Mouse (Mus musculus): ENCODE measurements around the gene Slc35g3. TPM values are rescaled to one million over a fixed set of nuclear protein-coding genes. Genes with fewer than 3 reads are reported as not detected.

Gene Slc35g3
- polyA plus RNA-seq, 2 experiments, result not detected

DNA sequence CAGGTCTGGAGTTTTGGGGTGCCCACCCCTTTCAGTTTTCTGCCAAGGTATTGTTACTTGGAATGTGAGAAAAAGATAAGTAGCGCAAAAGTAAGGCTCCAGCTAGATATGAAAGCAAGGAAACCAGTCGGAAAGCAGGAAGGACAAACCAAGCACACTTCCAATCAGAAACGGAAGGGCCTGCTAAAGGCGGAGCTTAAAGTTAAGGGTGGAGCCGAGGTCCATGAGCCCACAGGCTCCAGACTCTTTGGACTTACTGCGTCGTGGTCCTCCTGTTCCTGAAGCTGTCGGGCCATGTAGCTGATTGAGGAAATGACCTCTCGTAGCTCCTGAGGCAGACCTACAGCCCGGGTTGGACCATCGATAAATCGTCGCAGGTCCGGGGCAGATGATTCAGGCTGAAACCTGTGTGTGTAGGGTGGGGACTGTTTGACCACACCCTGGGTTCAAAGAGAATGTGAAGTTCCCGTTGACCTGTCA is 23.1 kb upstream of the Slc35g3 start:
- no peaks in the 10 kb centered on the region for H3K36me3 ChIP-seq (replicated peaks; ENCODE audit: control insufficient read depth, insufficient read depth, low read depth)
- 8% methylated on average over 15 of the region's 15 CpGs for WGBS (ENCODE audit: insufficient replicate concordance)
- H3K4me1 ChIP-seq (replicated peaks; ENCODE audit: control insufficient read depth in 2 of 2, insufficient read depth in 2 of 2, low read length in 1 of 2), result peaks cover 11 to 12% of the 10 kb centered on the region in 2 experiments
- peak overlapping the region; percentile 35 to 65 for H3K4me3 ChIP-seq (ENCODE audit: insufficient read depth in 1 of 2, low read depth in 2 of 2, low read length in 2 of 2)
- peak overlapping the region; percentile 28; the same call in 1 of the 2 replicates for H3K27ac ChIP-seq
- TF ChIP-seq CTCF (IDR thresholded peaks at IDR 0.05; ENCODE audit: low read depth) (no peak), EP300 (IDR thresholded peaks at IDR 0.05; ENCODE audit: low read depth) (peak; percentile 22; the same call in 1 of the 2 replicates)
- ATAC-seq (ENCODE audit: insufficient read depth) (peak; percentile 81), DNase-seq (ENCODE audit: low read depth in 3 of 3, low spot score in 3 of 3) (peak; percentile 57 to 71 (median 67))
- peaks cover 11% of the 10 kb centered on the region for H3K27me3 ChIP-seq (ENCODE audit: control insufficient read depth, insufficient read depth, low read length)
- peak overlapping the region; percentile 3 for H3K9ac ChIP-seq (replicated peaks)
- no peaks in the 10 kb centered on the region for H3K9me3 ChIP-seq (ENCODE audit: control insufficient read depth, low read length)
- H3K4me2 ChIP-seq (ENCODE audit: low read depth), result peak overlapping the region; percentile 59

DNA sequence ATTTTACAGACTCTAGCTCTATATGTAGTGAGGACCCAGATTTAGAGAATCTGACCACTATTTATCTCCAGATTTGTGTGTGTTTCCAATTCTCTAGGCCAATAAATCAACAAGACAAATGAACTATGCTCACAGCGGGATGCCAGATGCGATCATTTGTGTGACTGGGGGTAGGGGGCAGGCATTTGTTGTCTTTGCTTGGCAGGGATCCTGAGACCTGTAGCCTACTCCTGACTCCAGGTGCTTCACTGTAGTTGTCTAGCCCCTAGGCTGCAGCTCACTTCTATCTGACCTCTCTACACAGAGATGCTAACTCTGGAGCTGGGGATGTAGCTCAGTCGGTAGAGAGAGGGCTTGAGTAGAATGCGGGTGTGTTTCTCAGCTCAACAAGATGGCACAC is 20.1 kb upstream of the Slc35g3 start:
- WGBS (ENCODE audit: insufficient replicate concordance), result 37% methylated on average over 4 of the region's 4 CpGs
- DNase-seq (ENCODE audit: low read depth in 3 of 3, low spot score in 3 of 3), result no peak
- H3K9me3 ChIP-seq (ENCODE audit: control insufficient read depth, low read length), result no peaks in the 10 kb centered on the region
- no peak overlapping the region for H3K27ac ChIP-seq
- H3K27me3 ChIP-seq (ENCODE audit: control insufficient read depth, insufficient read depth, low read length), result peaks cover 14% of the 10 kb centered on the region
- no peak overlapping the region for H3K4me2 ChIP-seq (ENCODE audit: low read depth)
- no peak overlapping the region for H3K4me3 ChIP-seq (ENCODE audit: insufficient read depth in 1 of 2, low read depth in 2 of 2, low read length in 2 of 2)
- no peak for ATAC-seq (ENCODE audit: insufficient read depth)
- TF ChIP-seq CTCF (IDR thresholded peaks at IDR 0.05; ENCODE audit: low read depth), result no peak
- no peak for TF ChIP-seq EP300 (IDR thresholded peaks at IDR 0.05; ENCODE audit: low read depth)
- H3K36me3 ChIP-seq (replicated peaks; ENCODE audit: control insufficient read depth, insufficient read depth, low read depth), result no peaks in the 10 kb centered on the region
- peaks cover 11 to 12% of the 10 kb centered on the region in 2 experiments for H3K4me1 ChIP-seq (replicated peaks; ENCODE audit: control insufficient read depth in 2 of 2, insufficient read depth in 2 of 2, low read length in 1 of 2)
- no peak overlapping the region for H3K9ac ChIP-seq (replicated peaks)

DNA sequence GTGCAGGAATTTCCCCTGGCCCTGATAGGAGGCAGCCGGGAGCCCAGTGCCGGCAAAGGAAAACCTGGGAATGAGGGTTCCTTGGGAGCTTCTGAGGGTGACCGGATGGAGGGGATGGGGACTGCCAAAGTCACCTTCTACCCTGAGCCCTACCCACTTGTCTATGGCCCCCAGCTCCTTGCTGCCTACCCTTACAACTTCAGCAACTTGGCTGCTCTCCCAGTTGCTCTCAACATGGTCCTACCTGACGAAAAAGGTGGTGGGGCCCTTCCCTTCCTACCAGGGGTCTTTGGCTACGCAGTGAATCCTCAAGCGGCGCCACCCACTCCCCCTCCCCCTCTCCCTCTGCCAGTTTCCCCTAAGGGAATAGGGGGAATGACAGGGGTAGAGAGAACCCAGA is 17.2 kb upstream of the Slc35g3 start:
- no peak overlapping the region for H3K27ac ChIP-seq

DNA sequence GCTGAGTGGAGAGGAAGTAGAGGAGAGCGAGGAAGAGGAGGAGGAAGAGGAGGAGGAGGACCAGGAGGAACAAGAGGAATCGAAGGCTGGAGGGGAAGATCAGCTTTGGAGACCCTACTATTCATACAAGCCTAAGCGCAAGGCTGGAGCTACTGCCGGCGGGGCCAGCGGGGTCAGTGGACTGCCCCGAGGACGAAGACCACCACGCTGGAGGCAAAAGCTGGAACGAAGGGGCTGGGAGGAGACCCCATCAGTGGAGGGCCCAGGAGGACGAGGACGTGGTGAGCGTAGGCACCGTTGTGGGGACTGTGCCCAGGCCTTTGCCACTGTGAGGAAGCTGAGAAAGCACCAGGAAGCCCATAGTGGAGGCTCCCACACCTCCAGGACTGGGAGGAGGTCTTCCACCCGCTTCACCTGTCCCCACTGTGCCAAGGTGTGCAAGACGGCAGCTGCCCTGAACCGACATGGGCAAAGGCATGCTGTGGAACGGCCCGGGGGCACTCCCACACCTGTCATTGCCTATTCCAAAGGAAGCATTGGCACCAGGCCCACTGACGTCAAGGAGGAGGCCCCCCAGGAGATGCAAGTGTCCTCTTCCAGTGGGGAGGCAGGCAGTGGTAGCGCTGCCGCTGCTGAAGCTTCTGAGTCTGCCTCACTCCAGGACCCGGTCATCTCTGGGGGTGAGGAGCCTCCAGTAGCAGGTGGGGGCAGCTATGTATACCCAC is 16.7 kb upstream of the Slc35g3 start:
- H3K4me3 ChIP-seq (ENCODE audit: insufficient read depth in 1 of 2, low read depth in 2 of 2, low read length in 2 of 2), result no peak overlapping the region
- H3K27ac ChIP-seq, result no peak overlapping the region
- no peak for DNase-seq (ENCODE audit: low read depth in 3 of 3, low spot score in 3 of 3)
- no peak overlapping the region for H3K9ac ChIP-seq (replicated peaks)
- H3K36me3 ChIP-seq (replicated peaks; ENCODE audit: control insufficient read depth, insufficient read depth, low read depth), result no peaks in the 10 kb centered on the region
- TF ChIP-seq CTCF (IDR thresholded peaks at IDR 0.05; ENCODE audit: low read depth) (no peak), EP300 (IDR thresholded peaks at IDR 0.05; ENCODE audit: low read depth) (no peak)
- H3K4me1 ChIP-seq (replicated peaks; ENCODE audit: control insufficient read depth in 2 of 2, insufficient read depth in 2 of 2, low read length in 1 of 2), result no peaks in the 10 kb centered on the region
- WGBS (ENCODE audit: insufficient replicate concordance), result 60% methylated on average over 23 of the region's 23 CpGs
- no peak for ATAC-seq (ENCODE audit: insufficient read depth)
- no peak overlapping the region for H3K4me2 ChIP-seq (ENCODE audit: low read depth)
- peaks cover 14% of the 10 kb centered on the region for H3K27me3 ChIP-seq (ENCODE audit: control insufficient read depth, insufficient read depth, low read length)
- H3K9me3 ChIP-seq (ENCODE audit: control insufficient read depth, low read length), result no peaks in the 10 kb centered on the region

More for the DNA sequence above, 17.2 kb upstream of the Slc35g3 start:
- Histone ChIP-seq H3K4me2 (ENCODE audit: low read depth) (no peak overlapping the region), H3K4me3 (ENCODE audit: insufficient read depth in 1 of 2, low read depth in 2 of 2, low read length in 2 of 2) (no peak overlapping the region), H3K27me3 (ENCODE audit: control insufficient read depth, insufficient read depth, low read length) (peaks cover 14% of the 10 kb centered on the region), H3K9me3 (ENCODE audit: control insufficient read depth, low read length) (no peaks in the 10 kb centered on the region), H3K4me1 (replicated peaks; ENCODE audit: control insufficient read depth in 2 of 2, insufficient read depth in 2 of 2, low read length in 1 of 2) (no peaks in the 10 kb centered on the region), H3K9ac (replicated peaks) (no peak overlapping the region), H3K36me3 (replicated peaks; ENCODE audit: control insufficient read depth, insufficient read depth, low read depth) (no peaks in the 10 kb centered on the region)
- TF ChIP-seq CTCF (IDR thresholded peaks at IDR 0.05; ENCODE audit: low read depth), result no peak
- no peak for TF ChIP-seq EP300 (IDR thresholded peaks at IDR 0.05; ENCODE audit: low read depth)
- DNase-seq (ENCODE audit: low read depth in 3 of 3, low spot score in 3 of 3), result no peak
- 55% methylated on average over 7 of the region's 7 CpGs for WGBS (ENCODE audit: insufficient replicate concordance)
- no peak for ATAC-seq (ENCODE audit: insufficient read depth)

DNA sequence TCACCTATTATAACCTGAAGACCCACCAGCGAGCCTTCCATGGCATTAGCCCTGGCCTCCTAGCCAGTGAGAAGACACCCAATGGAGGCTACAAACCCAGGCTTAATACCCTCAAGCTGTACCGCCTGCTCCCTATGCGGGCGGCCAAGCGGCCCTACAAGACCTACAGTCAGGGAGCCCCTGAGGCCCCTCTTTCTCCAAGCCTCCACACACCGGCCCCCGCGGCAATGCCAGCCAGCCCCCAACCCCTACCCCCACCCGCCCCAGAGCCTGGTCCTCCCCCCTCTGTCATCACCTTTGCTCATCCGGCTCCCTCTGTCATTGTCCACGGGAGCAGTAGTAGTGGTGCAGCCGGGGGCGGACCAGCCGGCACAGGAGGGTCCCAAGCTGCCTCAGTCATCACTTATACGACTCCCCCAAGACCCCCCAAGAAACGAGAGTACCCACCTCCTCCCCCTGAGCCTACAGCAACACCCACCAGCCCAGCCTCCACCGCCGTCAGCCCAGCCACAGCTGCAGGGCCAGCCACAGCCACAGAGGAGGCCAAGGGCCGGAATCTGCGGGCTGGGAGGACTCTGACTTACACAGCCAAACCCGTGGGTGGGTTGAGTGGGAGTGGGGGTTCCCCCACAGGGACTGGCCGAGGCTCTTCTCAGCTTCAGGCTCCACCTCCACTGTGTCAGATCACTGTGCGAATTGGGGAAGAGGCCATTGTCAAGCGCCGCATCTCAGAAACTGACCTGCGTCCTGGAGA is 15.9 kb upstream of the Slc35g3 start:
- no peak for ATAC-seq (ENCODE audit: insufficient read depth)
- no peak overlapping the region for H3K9ac ChIP-seq (replicated peaks)
- no peak for TF ChIP-seq EP300 (IDR thresholded peaks at IDR 0.05; ENCODE audit: low read depth)
- no peak for TF ChIP-seq CTCF (IDR thresholded peaks at IDR 0.05; ENCODE audit: low read depth)
- 52% methylated on average over 26 of the region's 26 CpGs for WGBS (ENCODE audit: insufficient replicate concordance)
- no peaks in the 10 kb centered on the region for H3K4me1 ChIP-seq (replicated peaks; ENCODE audit: control insufficient read depth in 2 of 2, insufficient read depth in 2 of 2, low read length in 1 of 2)
- H3K4me2 ChIP-seq (ENCODE audit: low read depth), result no peak overlapping the region
- peaks cover 14% of the 10 kb centered on the region for H3K27me3 ChIP-seq (ENCODE audit: control insufficient read depth, insufficient read depth, low read length)
- H3K4me3 ChIP-seq (ENCODE audit: insufficient read depth in 1 of 2, low read depth in 2 of 2, low read length in 2 of 2), result no peak overlapping the region
- no peak for DNase-seq (ENCODE audit: low read depth in 3 of 3, low spot score in 3 of 3)
- no peaks in the 10 kb centered on the region for H3K9me3 ChIP-seq (ENCODE audit: control insufficient read depth, low read length)
- no peak overlapping the region for H3K27ac ChIP-seq
- H3K36me3 ChIP-seq (replicated peaks; ENCODE audit: control insufficient read depth, insufficient read depth, low read depth), result no peaks in the 10 kb centered on the region
